Mouse (Mus musculus) cerebellum, adult 2 months (tissue): Measurements from ENCODE around the gene Trappc10.

Source experiments
- CTCF ChIP-seq: fragments of 200-500 bp; IDR thresholded peaks from 2 replicates; pipeline ENCODE4 v1.5.1; 2011; ENCODE audit warnings: low read depth, mild to moderate bottlenecking, control low read depth, low read length, moderate library complexity, borderline replicate concordance; ENCODE audit not compliant: insufficient read depth
- POLR2A ChIP-seq: fragments of 200-500 bp; IDR thresholded peaks from 2 replicates; pipeline ENCODE4 v1.6.1; 2011; ENCODE audit warnings: low read length, control low read depth, borderline replicate concordance; ENCODE audit not compliant: insufficient read depth

DNA sequence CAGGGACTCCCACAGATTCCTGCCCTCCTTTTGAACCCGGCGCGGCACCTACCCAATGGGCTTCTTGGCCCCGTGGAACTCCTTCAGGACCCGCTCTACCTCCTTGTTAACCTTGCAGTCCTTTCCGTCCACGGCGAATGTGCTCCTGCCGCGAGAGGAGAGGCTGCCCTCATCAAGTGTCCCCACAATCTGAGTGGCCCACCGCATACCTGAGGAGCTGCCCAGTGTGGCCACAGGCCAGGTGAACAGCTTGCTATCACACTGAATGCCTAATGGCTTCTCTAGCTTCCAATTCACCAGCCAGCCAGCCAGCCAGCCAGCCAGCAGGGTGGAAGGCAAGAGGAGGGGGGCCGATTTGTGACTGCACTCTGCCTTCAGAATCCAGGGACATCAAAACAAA, 79.7 kb downstream of the Trappc10 start:
- TF ChIP-seq CTCF (no peak), POLR2A (no peak)
